Mouse (Mus musculus): Measurements from ENCODE around the gene Incenp. TPM values are rescaled to one million over a fixed set of nuclear protein-coding genes. Genes with fewer than 3 reads are reported as not detected.
"Not testable (repeated sequence)": the region's sequence is repeated elsewhere in the genome, so short reads cannot be mapped to it uniquely, and the experiment has no call there.

The Incenp gene
- polyA plus RNA-seq, 1 experiment = 17.2 TPM

DNA sequence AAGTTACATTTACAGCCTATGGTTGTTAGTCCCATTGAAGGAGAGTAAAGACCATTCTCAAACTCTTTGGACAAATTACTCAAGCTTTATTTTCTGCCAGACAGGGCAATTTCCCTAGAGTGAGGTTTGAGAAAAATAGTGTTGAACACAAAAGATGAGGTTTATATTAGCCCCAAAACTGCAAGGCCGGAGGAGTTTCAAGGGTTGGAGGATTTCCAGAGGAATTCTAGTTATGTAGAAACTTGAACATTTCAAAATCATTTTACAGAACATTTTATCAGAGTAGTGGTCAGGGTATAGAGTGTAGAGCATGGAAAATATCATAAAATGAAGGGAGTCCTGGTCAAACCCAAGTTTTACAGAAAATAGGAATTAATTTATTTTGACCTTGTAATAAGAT is 34.5 kb downstream of the Incenp start:
- no peak for DNase-seq (ENCODE audit: low read depth in 1 of 2, low spot score in 2 of 2)
- Histone ChIP-seq H3K4me3 (ENCODE audit: extremely low read depth, insufficient read depth, insufficient read length) (no peak overlapping the region), H3K36me3 (ENCODE audit: control insufficient read depth, insufficient read depth, low read length) (peaks cover 2% of the 10 kb centered on the region; the same call in 1 of the 2 replicates), H3K4me1 (ENCODE audit: control insufficient read depth, insufficient read depth, insufficient read length) (no peaks in the 10 kb centered on the region), H3K27ac (ENCODE audit: insufficient read depth, low read length) (no peak overlapping the region), H3K27me3 (ENCODE audit: control insufficient read depth, insufficient read depth, low read length) (no peaks in the 10 kb centered on the region)
- 84% methylated on average over 1 of the region's 1 CpGs for WGBS
- TF ChIP-seq POLR2A (IDR thresholded peaks at IDR 0.05; ENCODE audit: low read depth, low read length) = no peak
- no peak for TF ChIP-seq CTCF (IDR thresholded peaks at IDR 0.05; ENCODE audit: extremely low read depth, insufficient read depth, insufficient read length, insufficient replicate concordance)

DNA sequence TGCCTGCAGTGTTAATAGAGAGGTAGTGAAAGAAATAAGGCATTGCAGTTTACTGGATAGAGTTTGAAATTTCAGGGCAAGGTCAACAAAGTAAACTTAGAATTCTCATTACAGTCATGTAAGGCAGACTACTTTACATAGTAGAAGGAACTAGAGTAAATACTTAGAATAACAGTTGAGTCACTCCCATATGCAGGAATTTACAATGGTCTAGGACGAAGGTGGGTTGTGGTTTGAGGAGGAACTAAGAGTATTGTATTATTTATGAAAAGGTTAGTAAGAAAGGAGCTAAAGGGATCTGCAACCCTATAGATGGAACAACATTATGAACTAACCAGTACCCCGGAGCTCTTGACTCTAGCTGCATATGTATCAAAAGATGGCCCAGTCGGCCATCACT is 38.5 kb downstream of the Incenp start:
- not testable (repeated sequence) for H3K27me3 ChIP-seq (ENCODE audit: control insufficient read depth, insufficient read depth, low read length); H3K36me3 ChIP-seq (ENCODE audit: control insufficient read depth, insufficient read depth, low read length); DNase-seq (ENCODE audit: low read depth in 1 of 2, low spot score in 2 of 2); H3K4me1 ChIP-seq (ENCODE audit: control insufficient read depth, insufficient read depth, insufficient read length); H3K4me3 ChIP-seq (ENCODE audit: extremely low read depth, insufficient read depth, insufficient read length); H3K27ac ChIP-seq (ENCODE audit: insufficient read depth, low read length)
- WGBS = 88% methylated on average over 2 of the region's 3 CpGs

DNA sequence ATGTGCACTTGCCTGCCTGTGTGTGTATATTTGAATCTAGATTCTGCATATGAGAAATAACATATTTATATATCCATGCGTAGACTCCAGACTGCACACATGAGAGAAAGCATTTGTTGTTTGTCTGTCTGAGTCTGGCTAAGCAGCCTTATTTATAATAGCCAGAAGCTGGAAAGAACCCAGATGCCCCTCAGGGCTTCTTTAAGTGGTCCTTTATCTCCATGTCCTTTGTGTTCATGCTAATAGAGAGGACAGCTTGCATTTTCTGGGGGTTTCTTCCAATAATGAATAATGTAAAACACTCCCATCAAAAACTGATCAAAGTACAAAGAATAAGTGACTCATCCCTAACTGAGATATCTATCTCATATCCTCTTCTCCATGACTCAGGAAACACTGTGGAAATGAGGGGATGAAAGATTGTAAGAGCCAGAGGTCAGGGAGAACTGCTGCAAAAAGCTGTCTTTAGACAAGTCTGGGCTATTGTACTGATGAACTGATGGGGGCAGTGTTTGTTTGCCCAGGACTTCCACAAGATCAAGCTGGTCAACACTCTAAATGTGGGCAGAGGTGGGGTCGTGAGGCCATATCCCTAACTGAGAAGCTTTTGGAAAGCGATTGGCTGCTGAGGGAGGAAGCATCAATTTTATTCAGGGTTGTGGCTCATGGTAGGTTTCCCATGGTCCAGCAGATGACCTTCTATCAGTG is 49.8 kb downstream of the Incenp start:
- H3K4me3 ChIP-seq (ENCODE audit: extremely low read depth, insufficient read depth, insufficient read length); H3K27ac ChIP-seq (ENCODE audit: insufficient read depth, low read length); H3K4me1 ChIP-seq (ENCODE audit: control insufficient read depth, insufficient read depth, insufficient read length); DNase-seq (ENCODE audit: low read depth in 1 of 2, low spot score in 2 of 2); H3K27me3 ChIP-seq (ENCODE audit: control insufficient read depth, insufficient read depth, low read length); H3K36me3 ChIP-seq (ENCODE audit: control insufficient read depth, insufficient read depth, low read length): not testable (repeated sequence)
- WGBS = 57% methylated on average over 3 of the region's 3 CpGs

DNA sequence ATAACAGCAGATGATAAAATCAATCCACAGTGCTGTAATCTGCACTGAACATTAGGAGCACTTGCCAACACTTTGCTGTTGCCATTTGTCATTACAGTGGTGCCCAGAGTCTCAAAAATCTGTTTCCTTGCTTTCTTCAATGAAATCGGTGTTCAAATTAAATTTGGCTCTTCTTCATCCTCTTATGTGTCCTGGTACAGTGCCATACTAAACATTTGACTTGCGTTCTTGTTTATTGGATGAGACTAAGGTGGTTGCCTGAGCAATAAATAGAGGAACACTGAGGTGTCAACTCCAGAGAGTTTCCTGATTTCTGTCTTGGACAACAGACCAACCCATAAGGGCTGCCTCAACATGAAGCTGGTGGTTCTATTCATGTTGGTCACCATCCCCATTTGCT is 52.1 kb downstream of the Incenp start, which contains the start of gene Scgb2a2:
Gene Scgb2a2 (plus strand): TSS at position 301 of the 400 bp plus-strand sequence.
- H3K4me1 ChIP-seq (ENCODE audit: control insufficient read depth, insufficient read depth, insufficient read length) = no peaks in the 10 kb centered on the region
- no peak within 1 kb of the TSS for H3K4me3 ChIP-seq (ENCODE audit: extremely low read depth, insufficient read depth, insufficient read length)
- H3K27ac ChIP-seq (ENCODE audit: insufficient read depth, low read length) = no peak within 1 kb of the TSS
- TF ChIP-seq POLR2A (IDR thresholded peaks at IDR 0.05; ENCODE audit: low read depth, low read length) = no peak
- TF ChIP-seq CTCF (IDR thresholded peaks at IDR 0.05; ENCODE audit: extremely low read depth, insufficient read depth, insufficient read length, insufficient replicate concordance) = no peak
- no peaks in the 10 kb centered on the region for H3K27me3 ChIP-seq (ENCODE audit: control insufficient read depth, insufficient read depth, low read length)
- DNase-seq (ENCODE audit: low read depth in 1 of 2, low spot score in 2 of 2) = no peak
- WGBS = 82% methylated on average over 2 of the region's 2 CpGs
- H3K36me3 ChIP-seq (ENCODE audit: control insufficient read depth, insufficient read depth, low read length) = no peaks in the 10 kb centered on the region

DNA sequence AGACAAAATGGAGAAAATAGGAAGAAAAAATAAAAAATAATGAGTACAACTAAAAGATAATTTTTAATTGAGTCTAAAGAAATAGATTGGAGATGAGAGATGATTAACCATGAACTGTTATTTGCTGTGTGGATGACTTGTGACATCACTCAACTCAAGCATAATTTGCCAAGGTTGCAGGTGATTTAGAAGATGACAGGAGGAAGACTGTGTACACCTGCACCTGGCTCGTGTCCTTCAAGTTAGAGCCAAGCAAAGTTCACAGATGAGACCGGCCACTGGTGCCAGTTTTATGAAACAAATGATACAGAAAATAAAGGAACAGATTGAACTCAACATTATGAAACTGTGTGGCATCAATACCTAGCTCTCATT is 62.0 kb downstream of the Incenp start:
- Histone ChIP-seq H3K4me3 (ENCODE audit: extremely low read depth, insufficient read depth, insufficient read length) (no peak overlapping the region), H3K36me3 (ENCODE audit: control insufficient read depth, insufficient read depth, low read length) (no peaks in the 10 kb centered on the region), H3K27me3 (ENCODE audit: control insufficient read depth, insufficient read depth, low read length) (no peaks in the 10 kb centered on the region), H3K4me1 (ENCODE audit: control insufficient read depth, insufficient read depth, insufficient read length) (no peaks in the 10 kb centered on the region), H3K27ac (ENCODE audit: insufficient read depth, low read length) (no peak overlapping the region)
- DNase-seq (ENCODE audit: low read depth in 1 of 2, low spot score in 2 of 2) = no peak
- no peak for TF ChIP-seq CTCF (IDR thresholded peaks at IDR 0.05; ENCODE audit: extremely low read depth, insufficient read depth, insufficient read length, insufficient replicate concordance)
- TF ChIP-seq POLR2A (IDR thresholded peaks at IDR 0.05; ENCODE audit: low read depth, low read length) = no peak
- 63% methylated on average over 2 of the region's 2 CpGs for WGBS

DNA sequence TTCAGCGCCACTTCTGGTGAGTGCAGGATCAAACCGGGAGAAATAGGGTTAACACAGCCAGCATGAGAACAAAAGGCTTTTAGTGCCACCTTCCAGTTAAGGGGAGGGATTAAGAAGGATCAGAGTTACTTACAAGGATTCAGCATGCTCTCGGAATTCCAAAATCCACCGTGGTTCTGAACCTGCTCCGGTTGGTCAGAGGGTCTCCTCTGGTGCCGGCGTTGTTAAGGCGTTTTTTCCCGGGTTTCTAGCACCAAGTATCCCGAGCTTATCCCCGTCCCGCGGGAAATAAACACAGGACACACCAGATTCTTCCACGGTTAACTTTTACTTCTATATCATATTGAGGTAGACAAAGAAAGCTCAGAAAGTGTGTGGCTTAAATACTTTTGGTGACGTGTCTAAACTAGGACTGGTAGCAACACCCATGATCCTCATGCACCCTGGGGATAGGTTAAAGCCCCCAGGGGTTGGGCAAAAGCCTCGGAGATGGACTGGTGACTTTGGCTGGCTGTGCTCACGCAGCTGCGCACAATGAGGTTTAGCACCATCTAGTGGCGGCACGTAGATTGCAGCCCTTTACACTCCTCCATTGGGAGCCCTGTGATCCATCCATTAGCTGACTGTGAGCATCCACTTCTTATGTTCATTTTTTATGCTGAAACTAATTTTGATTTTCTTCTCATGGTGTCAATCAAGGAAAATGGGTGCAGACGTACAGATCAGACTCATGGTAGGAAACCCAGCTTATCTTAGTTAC is 62.6 kb downstream of the Incenp start:
- DNase-seq (ENCODE audit: low read depth in 1 of 2, low spot score in 2 of 2) = peak in 1 of 2 experiments; percentile 27
- 13% methylated on average over 20 of the region's 21 CpGs for WGBS
- not testable (repeated sequence) for H3K27ac ChIP-seq (ENCODE audit: insufficient read depth, low read length); H3K36me3 ChIP-seq (ENCODE audit: control insufficient read depth, insufficient read depth, low read length); H3K4me1 ChIP-seq (ENCODE audit: control insufficient read depth, insufficient read depth, insufficient read length); H3K4me3 ChIP-seq (ENCODE audit: extremely low read depth, insufficient read depth, insufficient read length); H3K27me3 ChIP-seq (ENCODE audit: control insufficient read depth, insufficient read depth, low read length)

Other genes with a start within 250 kb of the Incenp start
- not detected in 2 replicates for gene Scgb2a2, start 52.0 kb downstream of the Incenp start, polyA plus RNA-seq (2012; rRNA removed)
- 3,609 and 4,045 TPM in 2 replicates for gene Fth1, start 81.0 kb upstream of the Incenp start, polyA plus RNA-seq (2012; rRNA removed)
- gene Best1, start 102.1 kb upstream of the Incenp start, polyA plus RNA-seq (2012; rRNA removed) = 0.14 and 0.20 TPM in 2 replicates
- gene Rab3il1, start 102.1 kb upstream of the Incenp start, polyA plus RNA-seq (2012; rRNA removed) = 73.5 and 77.8 TPM in 2 replicates
- gene Fads3, start 142.0 kb upstream of the Incenp start, polyA plus RNA-seq (2012; rRNA removed) = 22.0 and 24.3 TPM in 2 replicates
- 9.6 and 12.2 TPM in 2 replicates for gene Fads2, start 202.2 kb upstream of the Incenp start, polyA plus RNA-seq (2012; rRNA removed)

All from spleen, adult 2 months (tissue).